Mouse (Mus musculus) limb, embryonic 15.5 days (tissue): Measurements from ENCODE around the gene Gigyf1. TPM values are rescaled to one million over a fixed set of nuclear protein-coding genes. Genes with fewer than 3 reads are reported as not detected.

Experiments used
- ATAC-seq: fragments of 200-750 bp; cut with Nextera tagmentation; 2 replicates; pipeline ENCODE4 v1.8.0; 2017; ENCODE audit warnings: low read depth, moderate TSS enrichment; ENCODE audit not compliant: insufficient number of reproducible peaks, low FRiP score, low TSS enrichment
- H3K27ac ChIP-seq: fragments of 300-500 bp; sonication (generic); 2 replicates; pipeline ENCODE4 v1.5.1; 2015; ENCODE audit warnings: moderate library complexity, mild to moderate bottlenecking, inconsistent platforms
- H3K27me3 ChIP-seq: fragments of 300-500 bp; sonication (generic); 2 replicates; pipeline ENCODE4 v1.6.1; 2015; ENCODE audit warnings: inconsistent platforms
- H3K36me3 ChIP-seq: fragments of 300-500 bp; sonication (generic); 2 replicates; pipeline ENCODE4 v1.6.1; 2015; ENCODE audit warnings: inconsistent platforms
- H3K4me1 ChIP-seq: fragments of 300-500 bp; sonication (generic); 2 replicates; pipeline ENCODE4 v1.6.1; 2015; ENCODE audit warnings: inconsistent platforms
- H3K4me2 ChIP-seq: fragments of 300-500 bp; sonication (generic); 2 replicates; pipeline ENCODE4 v1.6.1; 2015; ENCODE audit warnings: mild to moderate bottlenecking, inconsistent platforms
- H3K4me3 ChIP-seq: fragments of 300-500 bp; sonication (generic); 2 replicates; pipeline ENCODE4 v1.5.1; 2015; ENCODE audit warnings: mild to moderate bottlenecking, inconsistent platforms
- H3K9ac ChIP-seq: fragments of 300-500 bp; sonication (generic); 2 replicates; pipeline ENCODE4 v1.6.1; 2015; ENCODE audit warnings: inconsistent platforms
- H3K9me3 ChIP-seq: fragments of 300-500 bp; sonication (generic); 2 replicates; pipeline ENCODE4 v1.6.1; 2016; ENCODE audit warnings: inconsistent platforms
- WGBS: fragments of 180-500 bp; shearing (Covaris S2); methylation state at CpG from one replicate; pipeline ENCODE4 v1.1.7; 2015; 5-methylcytosine and 5-hydroxymethylcytosine counted together
- polyA plus RNA-seq: library from polyadenylated mRNA; unstranded; fragments of >200 nt; fragmentation: Nextera tagmentation; extraction: Ambion mirVana; gene quantifications from 2 replicates; pipeline ENCODE4 v1.2.1, GENCODE M21; 2015

Gene Gigyf1
- polyA plus RNA-seq, 1 experiment from 2014 or later: 12.0 TPM

DNA sequence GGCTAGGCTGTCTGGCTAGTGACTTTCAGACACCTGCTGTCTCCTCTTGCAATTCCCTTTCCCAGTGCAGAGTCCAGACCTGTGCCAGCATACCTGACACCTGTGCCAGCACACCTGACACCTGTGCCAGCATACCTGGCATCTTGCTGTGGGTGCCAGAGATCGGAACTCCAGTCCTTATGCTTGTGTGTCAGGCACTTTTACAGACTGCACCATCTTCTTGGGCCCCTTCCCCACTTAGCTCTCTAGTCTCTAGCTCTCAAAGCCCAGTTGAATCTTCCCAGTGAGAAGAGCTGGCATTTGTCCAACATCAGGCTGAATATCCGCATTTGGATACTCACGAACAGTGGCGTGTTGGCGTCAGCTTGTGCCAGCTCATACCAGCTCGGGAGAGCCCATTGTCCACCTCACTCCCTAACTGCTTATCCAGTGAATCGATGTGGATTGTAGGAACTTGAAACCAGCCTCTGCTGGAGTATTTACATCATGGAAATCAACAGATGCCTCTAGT is 21.0 kb downstream of the Gigyf1 start:
- Histone ChIP-seq H3K9me3 (no peaks in the 10 kb centered on the region), H3K36me3 (no peaks in the 10 kb centered on the region), H3K4me1 (no peaks in the 10 kb centered on the region), H3K4me2 (no peak overlapping the region), H3K4me3 (no peak overlapping the region), H3K27me3 (0 out of 2 replicates have a peak, but pooled peaks cover 2% of the 10 kb centered on the region), H3K27ac (no peak overlapping the region), H3K9ac (no peak overlapping the region)
- no peak for ATAC-seq
- 67% methylated on average over 7 of the region's 7 CpGs for WGBS

DNA sequence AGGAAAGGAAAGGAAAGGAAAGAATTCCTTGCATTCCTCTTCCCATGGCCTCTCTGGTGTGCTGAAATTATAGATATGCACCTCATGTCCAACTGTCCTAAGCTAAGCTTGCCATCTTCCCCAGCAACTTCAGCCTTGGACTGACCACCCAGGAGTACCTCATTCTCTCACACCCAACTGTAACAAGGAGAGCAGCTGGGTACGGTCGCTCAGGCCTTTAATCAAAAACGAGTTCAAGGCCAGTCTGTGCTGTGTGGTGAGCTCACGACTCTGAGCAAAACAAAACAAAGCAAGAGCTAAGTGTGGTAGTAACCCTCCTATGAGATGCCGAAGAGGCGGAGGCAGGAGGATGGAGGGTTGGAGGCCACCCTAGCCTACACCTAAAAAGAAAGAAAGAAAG is 22.6 kb downstream of the Gigyf1 start:
- Histone ChIP-seq H3K27me3 (0 out of 2 replicates have a peak, but pooled peaks cover 2% of the 10 kb centered on the region), H3K9ac (no peak overlapping the region), H3K4me2 (no peak overlapping the region), H3K4me3 (no peak overlapping the region), H3K9me3 (no peaks in the 10 kb centered on the region), H3K4me1 (no peaks in the 10 kb centered on the region), H3K36me3 (no peaks in the 10 kb centered on the region), H3K27ac (no peak overlapping the region)
- ATAC-seq: no peak
- WGBS: 78% methylated on average over 6 of the region's 6 CpGs

DNA sequence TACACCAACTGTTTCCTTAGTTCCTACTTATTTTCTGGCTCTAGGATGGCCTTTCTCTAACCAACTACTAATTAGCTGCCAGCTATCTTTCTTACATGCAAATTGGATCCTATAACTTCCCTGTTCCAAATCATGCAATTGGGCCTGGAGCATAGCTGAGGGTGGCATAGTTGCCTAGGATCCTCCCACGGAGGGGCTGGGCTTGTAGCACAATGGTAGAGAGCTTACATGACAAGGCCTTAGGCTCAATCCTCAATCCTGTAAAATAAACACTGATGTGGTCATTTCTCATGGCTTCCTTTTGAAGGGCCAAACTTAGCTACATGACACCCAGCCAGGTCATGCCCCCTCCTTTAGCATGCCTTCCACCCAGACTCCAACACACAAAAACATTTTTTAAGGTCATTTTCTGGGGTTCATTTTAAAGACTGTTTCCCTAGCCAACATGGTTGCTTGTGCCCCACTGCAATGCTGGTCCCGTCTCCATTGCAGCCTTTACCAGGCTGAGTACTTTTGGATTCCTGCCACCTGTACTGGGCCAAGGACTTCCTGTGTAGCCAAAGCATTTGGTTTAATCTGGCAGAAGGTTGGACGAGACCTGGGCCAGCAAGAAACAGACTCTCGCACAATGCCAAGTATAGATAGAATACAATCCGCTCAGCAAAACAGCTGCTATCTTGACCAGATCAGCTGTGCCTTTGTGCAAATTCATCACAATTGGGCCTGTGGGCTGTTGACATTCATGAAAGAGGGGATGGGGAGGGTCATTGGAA is 23.6 kb downstream of the Gigyf1 start:
- no peak overlapping the region for H3K27ac ChIP-seq
- no peak overlapping the region for H3K4me3 ChIP-seq
- no peaks in the 10 kb centered on the region for H3K9me3 ChIP-seq
- ATAC-seq: no peak
- WGBS: 73% methylated on average over 5 of the region's 5 CpGs
- no peaks in the 10 kb centered on the region for H3K27me3 ChIP-seq
- H3K36me3 ChIP-seq: no peaks in the 10 kb centered on the region
- no peak overlapping the region for H3K9ac ChIP-seq
- no peak overlapping the region for H3K4me2 ChIP-seq
- no peaks in the 10 kb centered on the region for H3K4me1 ChIP-seq

DNA sequence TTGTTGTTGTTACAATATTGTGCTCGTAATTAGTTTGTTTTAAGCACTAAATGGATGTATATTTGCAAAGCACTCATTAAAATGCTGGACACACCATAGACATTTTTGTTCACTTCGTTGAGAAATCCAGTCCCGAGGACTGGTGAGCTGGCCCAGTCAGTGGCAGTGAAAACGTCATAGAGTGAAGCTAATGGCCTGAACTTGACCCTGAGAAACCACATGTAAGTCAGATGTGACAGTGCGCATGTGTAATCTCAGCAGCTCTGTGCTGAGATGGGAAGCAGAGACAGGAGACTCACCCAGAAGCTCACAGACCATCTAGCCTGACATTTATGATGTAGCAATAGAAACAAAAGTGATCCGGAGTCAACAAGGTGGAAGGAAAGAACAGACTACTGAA is 26.6 kb downstream of the Gigyf1 start:
- Histone ChIP-seq H3K36me3 (no peaks in the 10 kb centered on the region), H3K4me2 (no peak overlapping the region), H3K27me3 (no peaks in the 10 kb centered on the region), H3K4me3 (no peak overlapping the region), H3K9ac (no peak overlapping the region), H3K9me3 (no peaks in the 10 kb centered on the region), H3K27ac (no peak overlapping the region), H3K4me1 (no peaks in the 10 kb centered on the region)
- no peak for ATAC-seq
- whole genome bisulfite sequencing: 56% methylated on average over 6 of the region's 6 CpGs

DNA sequence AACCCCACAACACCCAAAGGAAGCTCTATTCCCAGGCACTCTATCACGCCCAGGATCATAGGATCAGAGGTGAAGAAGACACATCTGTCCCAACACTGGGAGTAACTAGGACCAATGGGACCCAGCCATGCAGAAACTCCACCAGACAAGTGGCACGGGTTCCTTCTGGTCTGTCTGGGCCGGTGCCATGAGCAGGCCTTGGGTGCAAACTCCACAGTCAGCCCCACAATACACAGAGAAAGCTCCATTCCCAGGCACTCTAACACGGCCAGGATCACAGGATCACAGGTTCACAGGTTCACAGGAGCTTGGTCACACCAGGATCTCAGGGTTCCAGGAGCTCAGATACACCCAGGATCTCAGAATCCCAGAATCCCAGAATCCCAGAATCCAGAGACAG is 27.2 kb downstream of the Gigyf1 start:
- no peak overlapping the region for H3K27ac ChIP-seq
- no peaks in the 10 kb centered on the region for H3K36me3 ChIP-seq
- no peak overlapping the region for H3K4me3 ChIP-seq
- no peak overlapping the region for H3K4me2 ChIP-seq
- no peaks in the 10 kb centered on the region for H3K4me1 ChIP-seq
- no peaks in the 10 kb centered on the region for H3K9me3 ChIP-seq
- ATAC-seq: no peak
- no peak overlapping the region for H3K9ac ChIP-seq
- no peaks in the 10 kb centered on the region for H3K27me3 ChIP-seq
- 76% methylated on average over 4 of the region's 4 CpGs for whole genome bisulfite sequencing

DNA sequence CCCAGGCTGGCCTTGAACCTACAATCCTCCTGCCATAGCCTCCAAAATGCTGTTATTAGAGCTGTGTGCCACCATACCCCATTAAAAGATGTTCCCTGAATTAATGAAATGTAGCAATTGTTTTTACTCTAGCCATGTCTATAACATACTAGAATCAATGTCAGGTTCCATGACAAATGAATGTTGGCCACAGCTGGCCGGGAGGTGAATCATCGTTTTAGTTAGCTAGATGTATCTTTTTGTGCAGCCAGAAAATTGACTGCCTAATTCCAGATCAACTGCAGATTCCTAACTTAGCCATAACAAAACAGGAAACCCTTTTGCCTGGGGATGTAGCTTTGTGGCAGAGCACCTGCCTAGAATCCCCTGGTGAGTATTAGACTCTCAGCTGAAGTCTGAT is 31.5 kb downstream of the Gigyf1 start:
- Histone ChIP-seq H3K27ac (no peak overlapping the region), H3K27me3 (peaks cover 18% of the 10 kb centered on the region), H3K36me3 (no peaks in the 10 kb centered on the region), H3K9ac (no peak overlapping the region), H3K4me1 (peaks cover 7% of the 10 kb centered on the region), H3K4me2 (no peak overlapping the region), H3K4me3 (no peak overlapping the region), H3K9me3 (no peaks in the 10 kb centered on the region)
- no peak for ATAC-seq
- WGBS: 85% methylated on average over 2 of the region's 2 CpGs

DNA sequence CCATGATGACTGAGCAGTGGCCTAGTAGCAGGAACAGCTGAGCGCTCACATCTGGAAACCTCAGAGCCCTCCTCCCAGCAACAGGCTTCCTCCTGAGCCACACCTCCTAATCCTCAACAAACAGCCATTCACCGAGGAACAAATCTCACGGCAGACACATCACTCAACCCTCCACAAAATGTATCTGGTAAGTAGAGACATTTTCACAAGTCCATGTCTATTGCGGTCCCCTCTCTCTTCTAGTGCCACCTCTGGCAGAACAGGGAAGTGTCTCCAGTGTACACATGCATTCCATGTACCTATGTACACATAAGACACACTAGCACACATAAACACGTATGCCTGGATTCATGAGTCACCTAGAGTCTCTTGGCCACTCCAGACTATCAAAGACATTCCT is 32.8 kb downstream of the Gigyf1 start:
- H3K9me3 ChIP-seq: no peaks in the 10 kb centered on the region
- H3K4me2 ChIP-seq: no peak overlapping the region
- 66% methylated on average over 5 of the region's 5 CpGs for WGBS
- H3K4me1 ChIP-seq: peaks cover 7% of the 10 kb centered on the region
- no peak overlapping the region for H3K4me3 ChIP-seq
- H3K36me3 ChIP-seq: no peaks in the 10 kb centered on the region
- H3K27me3 ChIP-seq: peaks cover 20% of the 10 kb centered on the region
- ATAC-seq: no peak
- no peak overlapping the region for H3K9ac ChIP-seq
- no peak overlapping the region for H3K27ac ChIP-seq

DNA sequence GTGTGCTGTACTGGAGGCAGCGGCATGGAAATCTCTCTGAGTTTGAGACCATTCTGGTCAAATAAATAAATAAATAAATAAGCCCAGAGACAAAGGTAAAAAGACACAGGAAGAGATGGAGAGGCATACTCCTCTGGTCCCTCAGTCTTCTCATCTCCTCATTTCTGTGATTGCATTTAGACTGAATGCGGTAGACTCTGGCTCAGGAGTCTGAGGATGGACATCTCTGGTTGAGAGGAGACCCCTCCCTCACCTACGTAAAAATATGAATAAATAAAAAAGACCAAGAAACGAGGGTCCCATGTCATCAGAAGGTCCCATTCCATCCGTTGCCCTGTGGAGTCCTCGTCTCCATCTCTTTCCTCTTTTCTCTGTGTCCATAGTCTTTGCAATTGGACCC is 34.7 kb downstream of the Gigyf1 start:
- no peak overlapping the region for H3K9ac ChIP-seq
- H3K4me2 ChIP-seq: peak overlapping the region; percentile 41
- peaks cover 7% of the 10 kb centered on the region for H3K4me1 ChIP-seq
- no peak for ATAC-seq
- H3K4me3 ChIP-seq: peak overlapping the region; percentile 13
- no peaks in the 10 kb centered on the region for H3K36me3 ChIP-seq
- peaks cover 20% of the 10 kb centered on the region for H3K27me3 ChIP-seq
- no peak overlapping the region for H3K27ac ChIP-seq
- no peaks in the 10 kb centered on the region for H3K9me3 ChIP-seq
- 24% methylated on average over 6 of the region's 6 CpGs for WGBS

DNA sequence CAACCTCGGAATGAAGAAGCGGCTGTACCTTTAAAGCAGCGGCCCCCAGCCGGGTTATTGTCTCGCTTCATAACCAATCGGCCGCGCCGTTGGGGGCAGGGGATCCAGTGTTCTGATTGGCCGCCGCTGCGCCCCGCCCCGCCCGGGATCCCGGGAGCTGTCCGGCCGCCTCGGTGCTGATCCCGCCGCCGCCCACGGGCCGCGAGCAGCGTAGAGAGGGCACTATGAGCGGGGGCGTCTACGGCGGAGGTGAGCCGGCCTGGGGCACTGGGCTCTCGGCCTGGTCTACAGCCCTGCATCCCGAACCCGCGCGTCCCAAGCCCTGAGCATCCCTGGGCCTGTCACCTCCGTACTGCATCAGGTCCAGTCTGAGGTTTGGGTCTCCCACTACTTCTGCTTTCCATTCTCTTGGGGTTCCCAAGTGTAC is 35.1 kb downstream of the Gigyf1 start, which contains the start of gene Actl6b:
Gene Actl6b, plus strand, starts transcription at position 107 of the 427 bp plus-strand sequence.
- no peaks in the 10 kb centered on the region for H3K9me3 ChIP-seq
- H3K4me2 ChIP-seq: peak within 1 kb of the TSS; percentile 41
- H3K27me3 ChIP-seq: peaks cover 20% of the 10 kb centered on the region
- 2% methylated on average over 37 of the region's 37 CpGs for WGBS
- no peak within 1 kb of the TSS for H3K27ac ChIP-seq
- no peaks in the 10 kb centered on the region for H3K36me3 ChIP-seq
- ATAC-seq: peak; percentile 55; the same call in 1 of the 2 replicates
- H3K4me1 ChIP-seq: peaks cover 7% of the 10 kb centered on the region
- peak within 1 kb of the TSS; percentile 13 for H3K4me3 ChIP-seq
- H3K9ac ChIP-seq: no peak within 1 kb of the TSS

DNA sequence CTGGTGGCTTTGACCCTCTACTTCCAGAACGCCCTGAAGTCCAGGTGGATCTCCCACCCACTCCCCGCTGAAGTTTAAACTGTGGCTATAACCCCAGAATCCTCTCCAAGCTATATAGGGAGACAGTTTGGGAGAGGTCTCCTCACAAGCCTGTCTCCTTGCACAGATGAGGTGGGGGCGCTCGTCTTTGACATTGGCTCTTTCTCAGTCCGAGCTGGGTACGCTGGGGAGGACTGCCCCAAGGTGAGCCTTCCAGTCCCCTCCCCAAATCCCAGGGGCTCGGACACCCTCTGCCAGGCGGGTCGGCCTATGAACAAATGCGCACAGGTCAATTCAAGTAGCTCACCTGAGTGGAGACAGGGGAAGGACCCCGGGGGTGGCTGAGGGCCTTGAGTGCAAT is 35.5 kb downstream of the Gigyf1 start:
- Histone ChIP-seq H3K9me3 (no peaks in the 10 kb centered on the region), H3K27ac (no peak overlapping the region), H3K4me3 (no peak overlapping the region), H3K36me3 (no peaks in the 10 kb centered on the region), H3K27me3 (peaks cover 20% of the 10 kb centered on the region), H3K9ac (no peak overlapping the region), H3K4me2 (no peak overlapping the region), H3K4me1 (peaks cover 7% of the 10 kb centered on the region)
- WGBS: 44% methylated on average over 11 of the region's 11 CpGs
- ATAC-seq: no peak

DNA sequence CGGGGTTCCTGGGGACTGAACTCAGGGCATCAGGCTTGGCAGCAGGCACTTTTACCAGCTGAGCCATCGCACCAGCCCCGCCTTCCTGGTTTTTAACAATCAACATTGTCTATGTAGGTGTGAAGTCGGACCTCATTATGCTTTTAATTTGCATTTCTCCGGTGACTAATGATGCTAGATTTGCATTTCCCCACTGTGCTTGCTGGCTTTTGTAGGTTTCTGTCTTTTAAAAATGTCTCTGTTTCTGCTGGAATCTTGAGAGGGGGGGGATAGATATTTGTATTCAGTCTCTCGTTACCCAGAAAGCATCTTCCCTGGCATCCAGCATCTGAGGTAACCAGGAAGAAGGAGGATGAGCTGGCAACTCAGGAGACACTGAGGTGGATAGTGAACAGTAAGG is 43.2 kb downstream of the Gigyf1 start:
- Histone ChIP-seq H3K27ac (no peak overlapping the region), H3K9ac (no peak overlapping the region), H3K27me3 (no peaks in the 10 kb centered on the region), H3K4me1 (no peaks in the 10 kb centered on the region), H3K36me3 (no peaks in the 10 kb centered on the region), H3K9me3 (no peaks in the 10 kb centered on the region), H3K4me3 (no peak overlapping the region), H3K4me2 (no peak overlapping the region)
- no peak for ATAC-seq
- 61% methylated on average over 6 of the region's 6 CpGs for WGBS

DNA sequence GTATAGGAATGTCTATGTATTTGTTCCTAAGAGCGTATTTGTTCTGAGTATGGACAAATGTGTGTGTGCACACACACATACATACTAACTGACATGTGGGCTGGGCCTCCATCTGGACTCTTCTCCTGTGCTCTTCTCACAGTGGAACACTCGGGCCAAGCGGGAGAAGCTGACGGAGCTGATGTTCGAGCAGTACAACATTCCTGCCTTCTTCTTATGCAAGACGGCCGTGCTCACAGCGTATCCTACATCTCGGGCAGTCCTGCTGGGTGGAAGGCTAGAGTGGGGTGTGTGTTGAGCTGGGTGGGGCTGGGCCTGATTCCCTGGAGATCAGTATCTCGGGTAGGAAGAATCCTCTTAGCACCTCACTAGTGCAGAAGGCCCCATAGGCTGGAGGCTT is 44.6 kb downstream of the Gigyf1 start:
- WGBS: 63% methylated on average over 10 of the region's 10 CpGs
- H3K36me3 ChIP-seq: no peaks in the 10 kb centered on the region
- no peaks in the 10 kb centered on the region for H3K4me1 ChIP-seq
- H3K4me2 ChIP-seq: no peak overlapping the region
- no peak overlapping the region for H3K4me3 ChIP-seq
- H3K9me3 ChIP-seq: no peaks in the 10 kb centered on the region
- no peak overlapping the region for H3K9ac ChIP-seq
- no peak for ATAC-seq
- H3K27ac ChIP-seq: no peak overlapping the region
- no peaks in the 10 kb centered on the region for H3K27me3 ChIP-seq
